Mouse (Mus musculus): ENCODE results near the gene Spib.

DNA sequence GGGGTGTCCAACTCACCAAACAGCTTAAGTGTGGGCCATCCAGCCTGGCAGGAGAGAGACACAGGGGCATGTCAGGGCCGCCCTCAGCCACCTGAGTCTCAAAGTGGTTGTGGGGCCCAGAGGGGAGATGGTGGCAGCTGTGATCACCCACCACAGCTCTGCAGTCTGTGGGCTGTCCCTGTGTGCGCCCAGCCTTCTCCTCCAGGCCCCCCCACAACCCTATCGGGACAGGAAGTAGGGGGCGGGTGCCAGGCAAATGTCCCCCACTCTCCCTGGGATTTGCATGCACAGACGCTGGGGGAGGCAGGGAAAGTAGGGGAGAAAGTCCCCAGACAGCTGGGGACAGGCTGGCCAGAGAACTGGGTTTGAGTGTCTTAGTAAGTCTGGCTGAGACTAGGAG lies 664 bp downstream of the Spib start:
- TF ChIP-seq CTCF (IDR thresholded peaks at IDR 0.05; ENCODE audit: control insufficient read depth, insufficient read depth, low read length) (no peak), POLR2A (IDR thresholded peaks at IDR 0.05; ENCODE audit: borderline replicate concordance, control insufficient read depth, low read depth, low read length) (peak; percentile 90; the same call in 1 of the 2 replicates)
